Mouse (Mus musculus) layer of hippocampus, postnatal 10 days (tissue): Measurements from ENCODE around the gene Ccl11. TPM values are rescaled to one million over a fixed set of nuclear protein-coding genes. Genes with fewer than 3 reads are reported as not detected.

ENCODE experiments used
- DNase-seq, 2 experiments: peaks; one replicate each; pipeline ENCODE4 v3.0.0; 2021; ENCODE audit warnings: low spot score in 2 of 2
- long read RNA-seq: library from polyadenylated mRNA; stranded (forward); transcript quantifications from one replicate; pipeline ENCODE4 v2.0.0, GENCODE M21; 2023
- total RNA-seq, 2 experiments: library from RNA; stranded (reverse); gene quantifications; 2 replicates each; pipeline ENCODE4 v1.2.3; 2021

Gene Ccl11
- under 1 TPM; 0.42 to 0.69 TPM for total RNA-seq
- long read RNA-seq: 0 reads

DNA sequence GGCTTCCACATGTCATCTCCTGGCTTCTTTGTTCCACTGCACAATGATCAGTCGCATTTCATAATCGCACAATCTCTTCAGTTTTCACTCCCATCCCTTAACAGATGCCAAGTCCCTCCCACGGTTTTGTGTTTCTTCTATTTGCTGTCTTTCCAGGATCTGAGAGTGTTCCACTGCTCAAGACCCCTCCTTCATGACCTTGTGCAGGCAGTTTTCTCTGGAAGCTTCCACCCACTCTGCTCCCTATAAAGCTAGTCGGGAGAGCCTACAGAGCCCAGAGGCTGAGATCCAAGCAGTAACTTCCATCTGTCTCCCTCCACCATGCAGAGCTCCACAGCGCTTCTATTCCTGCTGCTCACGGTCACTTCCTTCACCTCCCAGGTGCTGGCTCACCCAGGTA, at the start of gene Ccl11:
Gene Ccl11 (plus strand): TSS at position 178 of the 400 bp plus-strand sequence.
- no peak for DNase-seq

DNA sequence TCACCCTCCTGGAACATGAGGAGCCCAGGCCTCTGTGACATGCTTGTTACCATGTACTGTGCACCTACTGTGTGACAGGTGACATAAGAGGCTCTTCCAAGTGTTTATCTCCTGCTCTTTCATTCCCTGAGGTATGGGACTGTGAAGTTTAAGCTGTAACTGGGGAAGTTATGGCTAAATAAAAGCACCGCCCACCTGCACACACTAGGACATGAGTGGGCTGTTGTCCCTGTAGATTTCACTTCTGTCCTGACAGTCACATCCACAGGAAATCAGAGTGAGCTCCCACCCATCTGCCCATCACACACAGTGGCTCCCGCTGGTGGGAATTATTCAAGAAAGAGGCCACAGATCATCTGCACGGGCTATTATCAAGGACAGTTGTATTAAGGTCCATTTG, 47.5 kb upstream of the Ccl11 start:
- DNase-seq: no peak

DNA sequence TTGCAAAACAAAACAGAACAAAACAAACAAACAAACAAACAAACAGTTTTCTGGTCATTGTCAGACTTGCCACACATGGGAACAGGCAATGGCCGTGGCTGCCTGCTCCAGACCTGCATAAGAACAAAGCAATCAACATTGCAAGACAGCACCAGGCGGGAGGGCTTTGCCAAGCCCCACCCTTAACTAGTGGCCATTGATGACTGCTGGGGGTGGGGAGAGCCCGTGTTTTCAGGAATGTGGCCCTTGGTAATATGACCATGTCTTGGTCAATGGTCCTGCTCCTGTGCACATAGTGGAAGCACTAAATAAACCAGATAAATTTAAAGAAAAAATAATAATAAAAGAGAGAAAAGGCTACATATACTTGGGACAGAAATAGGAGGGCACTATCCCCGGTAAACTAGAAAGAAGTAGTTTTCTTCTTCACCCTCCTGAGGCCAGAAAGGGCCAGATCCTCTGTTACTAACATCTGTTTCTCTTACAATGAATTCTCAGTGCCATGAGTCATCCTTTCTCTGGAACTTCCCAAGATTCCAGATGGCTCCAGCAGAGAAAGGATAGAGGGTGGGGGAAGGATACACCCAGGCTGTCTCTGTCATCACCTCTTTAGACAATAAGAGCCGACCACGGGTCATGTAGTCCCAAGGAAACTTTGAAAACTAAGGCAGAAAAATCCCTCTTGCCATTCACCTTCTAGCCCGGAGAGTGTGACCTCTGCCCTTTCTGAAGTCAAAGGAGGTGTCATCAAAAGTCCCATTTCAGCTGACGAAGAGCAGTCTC, 46.0 kb upstream of the Ccl11 start:
- no peak for DNase-seq

DNA sequence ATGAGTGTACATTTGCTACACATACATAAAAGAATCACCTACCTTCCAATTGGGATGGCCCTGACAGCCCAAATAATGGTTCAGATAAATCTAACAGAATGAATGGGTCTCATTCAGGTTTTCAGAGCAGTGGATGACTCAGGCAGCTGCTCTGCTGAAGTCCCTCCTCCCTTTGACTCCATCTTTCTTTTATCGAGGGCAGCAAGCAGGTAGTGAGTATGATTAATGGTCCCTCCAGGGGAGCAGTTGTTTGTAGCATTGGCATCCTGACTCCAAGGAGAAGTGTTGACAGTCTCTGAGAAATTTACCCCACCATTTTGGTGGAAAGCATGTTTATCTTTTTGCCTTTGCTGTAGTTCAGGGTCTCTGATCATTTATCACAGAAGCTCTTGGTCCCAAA, 43.9 kb upstream of the Ccl11 start:
- no peak for DNase-seq

DNA sequence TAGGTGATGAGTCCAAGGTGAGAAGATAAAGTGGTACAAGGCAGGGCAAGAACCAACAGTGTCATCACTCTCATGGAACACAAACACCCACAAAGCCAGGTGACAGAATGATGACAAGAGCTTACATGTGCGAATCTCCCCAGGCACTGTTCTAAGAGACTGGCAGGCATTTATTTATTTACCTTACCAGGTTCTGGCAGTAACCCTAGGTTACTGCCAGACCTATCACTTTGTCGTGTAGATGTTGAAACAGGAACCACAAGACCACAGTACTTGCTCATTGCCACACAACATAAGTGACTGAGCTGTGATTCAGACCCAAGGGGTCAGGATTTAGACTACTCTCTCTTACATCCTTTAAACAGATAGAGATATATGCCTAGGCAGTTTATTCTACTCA, 42.6 kb upstream of the Ccl11 start:
- no peak for DNase-seq

DNA sequence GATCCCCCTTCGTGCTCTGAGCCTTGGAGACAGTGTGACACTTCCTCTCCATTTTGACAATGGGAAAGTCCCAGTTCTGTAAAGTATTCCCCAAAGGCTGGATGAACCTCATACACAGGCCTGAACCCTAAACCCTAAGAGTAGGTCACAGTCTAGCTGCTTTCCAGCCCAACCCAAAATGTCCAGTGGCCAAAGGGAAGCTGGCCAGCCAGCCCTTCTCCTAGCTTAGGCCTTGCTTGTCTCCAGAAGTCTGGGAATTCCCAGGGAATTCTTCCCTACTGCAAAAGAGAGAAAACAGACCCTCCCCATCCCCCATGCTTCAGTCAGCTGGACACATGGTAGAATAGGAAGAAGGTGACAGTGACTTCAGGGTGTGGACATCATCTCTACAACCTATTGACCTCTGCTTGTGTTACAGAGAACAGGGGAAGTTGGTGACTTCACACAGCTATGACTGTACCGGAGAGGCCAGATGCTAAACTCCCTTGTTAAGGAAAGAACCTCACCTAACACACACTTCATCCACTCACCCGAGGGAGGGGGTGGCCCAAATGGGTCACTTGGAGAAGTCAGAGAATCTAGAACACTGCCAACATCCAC, 41.3 kb upstream of the Ccl11 start:
- no peak for DNase-seq

DNA sequence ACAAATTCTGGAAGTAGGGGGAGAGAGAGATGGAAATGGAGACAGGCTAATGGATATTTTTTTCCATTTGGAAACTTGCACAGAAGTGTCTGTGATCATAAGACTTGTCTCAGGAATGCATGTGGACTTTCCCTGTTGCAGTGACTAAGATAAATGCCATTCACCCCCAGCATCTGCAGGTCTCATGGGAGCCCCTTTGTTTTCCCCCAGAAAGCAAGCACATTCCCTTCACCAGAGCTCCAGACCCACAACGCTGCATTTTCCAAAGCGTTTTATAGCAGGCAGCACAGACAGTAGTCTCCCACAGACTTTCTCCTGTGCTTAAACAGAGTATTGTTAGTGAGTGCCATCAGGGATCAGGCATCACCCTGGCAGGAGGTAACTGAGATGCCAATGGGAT, 38.2 kb upstream of the Ccl11 start:
- no peak for DNase-seq

DNA sequence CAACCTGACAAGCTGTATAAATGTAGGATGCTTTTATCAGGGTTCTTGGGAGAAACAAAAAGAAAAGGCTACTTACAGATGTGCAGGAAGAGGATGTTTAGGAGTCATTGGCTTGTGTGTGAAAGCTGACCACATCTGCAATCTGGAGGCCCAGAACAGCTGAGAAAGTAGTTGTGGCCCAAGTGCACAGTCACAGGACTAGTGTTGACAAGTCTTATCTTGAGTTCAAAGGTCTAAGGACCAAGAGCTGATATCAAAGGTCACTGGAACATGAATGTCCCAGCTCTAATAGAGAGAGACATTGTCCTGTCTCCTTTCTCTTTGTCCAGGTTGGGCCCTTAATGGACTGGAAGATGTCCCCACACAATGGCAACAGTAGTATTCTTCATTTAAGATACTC, 37.8 kb upstream of the Ccl11 start:
- no peak for DNase-seq

DNA sequence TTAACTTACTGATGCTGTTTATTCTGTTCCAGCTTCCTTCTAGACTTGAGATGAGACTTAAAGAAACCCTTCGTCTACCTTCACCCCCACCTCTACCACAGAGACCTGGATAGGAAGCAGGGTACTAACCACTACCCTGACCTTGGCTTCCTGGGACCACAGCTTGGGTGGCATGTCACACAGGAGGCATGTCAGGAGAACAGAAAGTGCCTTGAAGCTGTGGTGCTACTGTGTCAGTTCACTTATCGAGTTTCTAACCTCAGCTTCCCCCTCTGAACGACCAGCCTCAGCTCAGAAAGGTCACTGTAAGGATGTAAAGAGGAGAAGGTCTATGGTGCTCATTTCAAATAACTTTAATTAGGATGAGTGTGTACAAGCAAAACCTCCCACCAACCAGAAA, 36.2 kb upstream of the Ccl11 start:
- no peak for DNase-seq

DNA sequence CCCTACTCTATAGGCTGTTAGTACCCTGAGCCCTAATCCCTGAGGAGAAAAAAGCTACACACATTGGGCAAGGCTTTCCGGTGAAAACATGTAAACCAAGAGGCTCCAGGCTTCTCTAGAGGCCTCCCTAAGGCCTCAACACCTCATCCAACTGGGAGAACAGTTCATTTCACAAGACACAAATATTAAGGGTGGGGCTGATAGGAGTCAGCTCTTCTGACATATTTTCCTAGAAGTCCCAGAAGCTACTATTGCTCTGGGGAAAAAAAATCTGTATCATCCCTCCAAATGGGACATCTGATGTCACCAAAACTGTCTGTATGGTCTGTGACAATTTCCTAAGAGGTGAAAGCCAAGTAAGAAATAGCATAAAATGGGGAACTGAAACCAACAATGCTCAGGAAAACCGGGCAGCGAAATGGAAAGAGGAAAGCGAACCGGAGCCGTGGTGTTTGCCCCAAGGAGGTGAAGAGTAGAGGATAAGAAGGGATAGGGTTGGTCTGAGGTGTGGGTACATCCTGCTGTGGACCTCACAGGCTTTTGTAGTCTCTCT, 35.0 kb upstream of the Ccl11 start:
- DNase-seq: no peak

DNA sequence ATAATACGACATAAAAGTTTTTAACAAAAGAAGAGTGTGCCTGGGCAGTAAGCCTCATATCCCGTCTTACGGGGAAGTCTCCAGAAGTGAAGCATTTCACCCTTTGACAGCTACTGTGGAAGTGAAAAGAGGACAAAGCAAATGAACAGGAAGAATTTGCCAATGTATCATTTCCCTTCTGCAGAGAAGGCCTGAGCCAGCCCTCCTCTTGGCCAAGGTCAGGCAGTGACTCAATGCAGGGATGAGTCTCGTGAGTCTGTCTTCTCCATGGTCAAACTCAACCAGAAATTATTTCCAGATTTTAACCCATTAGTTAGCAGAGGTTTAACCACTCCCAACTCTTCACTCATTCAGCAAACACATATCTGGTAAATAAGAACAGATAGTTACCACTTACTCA, 33.9 kb upstream of the Ccl11 start:
- no peak for DNase-seq

DNA sequence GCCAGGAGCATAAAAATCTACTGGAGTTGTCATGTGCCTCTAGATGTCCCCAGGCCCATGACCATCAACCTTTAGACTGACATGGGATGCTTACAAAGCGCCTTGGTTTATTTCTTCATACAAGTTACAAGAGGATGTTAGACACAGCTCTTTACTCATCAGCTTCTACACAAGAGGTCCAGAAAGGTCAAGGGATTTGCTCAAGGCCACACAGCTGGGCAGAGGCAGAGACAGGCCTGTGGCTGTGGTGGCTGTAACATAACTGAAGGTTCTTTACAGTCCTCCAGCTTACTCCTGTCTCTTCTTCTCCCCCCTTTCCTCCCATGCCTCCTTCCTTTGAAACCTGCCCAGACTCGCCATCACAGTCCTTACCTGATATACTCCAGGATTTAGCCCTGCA, 27.5 kb upstream of the Ccl11 start:
- DNase-seq: no peak

DNA sequence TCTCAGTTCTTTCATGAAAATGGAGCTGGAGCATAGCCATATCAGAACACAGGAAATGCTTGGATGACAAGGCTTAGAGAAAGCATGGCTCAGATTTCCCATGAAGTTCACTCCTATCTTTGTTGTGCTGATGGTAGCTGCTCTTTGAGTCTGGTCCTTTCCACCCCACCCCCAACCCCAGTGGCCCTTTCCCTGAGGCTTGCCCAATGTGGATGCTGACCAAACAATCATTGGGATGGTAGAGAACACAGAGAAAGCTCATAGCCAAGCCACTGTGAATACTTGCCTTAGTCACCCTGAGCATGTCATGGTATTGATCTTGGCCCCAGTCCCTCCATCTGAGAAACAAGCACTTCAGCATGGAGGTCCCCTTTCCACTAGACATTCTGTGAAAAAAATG, 25.5 kb upstream of the Ccl11 start:
- DNase-seq: no peak

DNA sequence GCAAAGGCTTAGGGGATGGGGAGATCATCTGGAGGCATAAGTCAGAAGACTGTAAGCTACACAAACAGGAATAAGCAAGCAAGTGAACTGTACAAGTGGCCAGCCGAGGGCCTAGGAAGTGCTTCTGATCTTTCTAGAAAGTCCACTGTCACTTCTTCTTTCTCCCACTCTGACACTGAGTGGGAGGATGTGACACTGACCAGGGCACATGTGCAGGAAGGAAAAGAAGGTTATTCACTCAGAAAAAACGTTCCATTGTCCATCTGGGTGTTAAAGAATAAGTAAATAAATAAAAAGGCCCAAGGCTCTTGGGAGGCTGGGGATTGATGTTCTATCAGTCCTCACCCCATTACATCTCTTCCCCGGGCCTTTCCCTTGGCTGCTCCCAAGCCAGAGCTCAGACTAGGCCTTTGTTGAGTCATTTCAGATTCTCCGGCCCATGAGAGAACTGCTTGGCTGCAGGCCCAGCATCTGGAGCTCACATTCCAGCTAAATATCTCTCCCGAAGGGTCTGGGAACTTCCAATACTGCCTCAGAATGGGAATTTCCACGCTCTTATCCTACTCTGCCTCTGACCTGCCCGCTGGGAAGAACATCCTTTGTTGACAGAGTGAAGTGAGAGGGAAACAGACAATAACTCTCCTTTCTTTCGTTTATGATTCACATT, 24.8 kb upstream of the Ccl11 start:
- no peak for DNase-seq

DNA sequence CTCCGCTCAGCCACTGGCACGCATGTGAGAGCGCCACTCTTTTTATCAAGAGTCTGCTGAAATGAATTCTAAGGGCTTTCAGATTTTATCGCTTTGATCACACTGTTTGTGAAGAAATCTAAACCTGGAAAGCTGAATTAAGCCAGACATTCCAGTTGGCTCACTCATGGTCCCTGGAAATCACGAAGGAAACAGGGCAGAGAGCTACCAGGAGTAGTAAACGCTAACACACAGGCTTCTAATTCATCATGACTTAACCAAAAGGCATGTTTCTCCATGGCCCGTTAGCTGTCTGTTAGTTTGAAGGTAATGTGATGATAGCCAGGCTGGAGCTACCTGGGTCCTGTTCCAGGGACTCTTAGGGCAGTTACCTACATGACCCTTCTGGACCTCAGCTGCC, 23.2 kb upstream of the Ccl11 start:
- DNase-seq: no peak

DNA sequence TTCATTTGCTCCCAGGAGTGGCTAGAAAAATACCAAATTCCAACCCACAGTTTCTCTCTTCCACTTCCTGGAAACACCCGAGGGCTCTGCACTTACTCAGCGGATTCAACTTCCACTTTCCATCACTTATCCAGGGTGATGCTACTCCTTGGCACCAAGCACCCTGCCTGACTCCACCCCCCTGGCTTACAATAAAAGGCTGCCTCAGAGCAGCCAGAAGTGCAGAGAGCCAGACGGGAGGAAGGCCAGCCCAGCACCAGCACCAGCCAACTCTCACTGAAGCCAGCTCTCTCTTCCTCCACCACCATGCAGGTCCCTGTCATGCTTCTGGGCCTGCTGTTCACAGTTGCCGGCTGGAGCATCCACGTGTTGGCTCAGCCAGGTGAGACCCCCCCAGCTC, 22.3 kb upstream of the Ccl11 start, which contains the start of gene Ccl2:
Gene Ccl2 (plus strand): TSS at position 216 of the 400 bp plus-strand sequence.
- peak; percentile 62 to 69 for DNase-seq

DNA sequence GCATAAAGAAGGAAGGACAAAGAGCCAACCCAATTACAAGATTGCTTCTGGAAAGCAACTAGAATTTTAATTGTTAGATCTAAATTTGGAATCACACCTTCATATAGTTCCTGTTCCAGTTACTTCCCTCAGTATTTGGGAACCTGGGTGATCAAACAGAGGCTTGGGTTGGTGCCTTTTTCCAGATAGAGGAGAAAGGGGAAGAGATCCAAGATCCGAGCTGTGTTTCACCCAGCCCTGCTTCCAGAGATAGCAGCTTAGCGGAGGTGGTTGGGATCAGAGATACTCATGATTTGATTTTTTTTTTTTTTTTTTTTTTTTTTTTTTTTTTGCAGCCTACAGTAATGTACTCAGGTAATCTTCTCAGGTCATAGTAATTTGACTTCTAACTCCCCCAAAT, 21.8 kb upstream of the Ccl11 start:
- no peak for DNase-seq

DNA sequence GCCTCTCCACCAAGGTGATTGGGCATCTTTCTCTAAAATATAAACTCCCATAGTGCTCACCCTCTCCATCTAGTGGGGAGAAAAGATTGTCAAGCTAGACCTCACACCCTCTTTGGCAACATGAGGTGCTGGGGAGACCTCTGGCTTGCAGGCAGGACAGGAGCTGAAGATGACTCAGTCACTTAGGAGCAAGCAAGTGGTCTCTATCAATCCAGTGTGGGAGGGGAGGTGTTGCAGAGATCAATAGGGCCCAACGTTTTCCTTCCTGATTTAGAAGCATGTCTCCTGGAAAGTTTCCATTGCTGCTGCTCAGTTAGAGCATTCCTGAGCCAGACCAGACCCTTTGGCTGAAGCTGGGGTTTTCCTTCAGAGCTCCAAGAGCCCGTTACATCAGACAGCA, 19.1 kb upstream of the Ccl11 start, which contains the start of gene Gm17268:
Gene Gm17268 (minus strand): TSS at position 28 of the 400 bp plus-strand sequence.
- DNase-seq: no peak

DNA sequence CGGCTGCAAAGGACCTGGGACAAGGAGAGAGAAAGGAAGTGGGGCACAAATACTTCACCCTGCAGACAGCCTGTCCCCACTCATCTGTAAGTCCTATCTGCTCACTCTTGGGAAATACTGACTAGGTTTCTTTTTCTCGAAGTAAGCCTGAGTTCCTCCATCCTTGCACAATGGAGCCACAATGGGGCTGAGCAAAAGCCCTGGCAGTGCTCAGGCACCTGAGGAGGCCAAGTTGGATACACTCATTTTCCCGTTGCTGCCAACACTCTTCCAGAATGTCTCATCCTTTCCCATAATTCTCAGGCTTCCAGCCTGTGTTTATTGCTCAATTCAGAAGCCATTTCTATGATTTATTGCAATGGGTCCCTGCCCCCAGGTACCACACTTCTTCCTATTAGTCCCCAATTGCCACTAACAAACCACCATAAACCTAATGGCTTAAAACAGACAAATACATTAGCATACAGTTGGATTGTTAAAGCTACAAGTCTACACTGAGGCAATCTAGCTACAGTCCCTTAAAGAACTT, 18.4 kb upstream of the Ccl11 start:
- no peak for DNase-seq

DNA sequence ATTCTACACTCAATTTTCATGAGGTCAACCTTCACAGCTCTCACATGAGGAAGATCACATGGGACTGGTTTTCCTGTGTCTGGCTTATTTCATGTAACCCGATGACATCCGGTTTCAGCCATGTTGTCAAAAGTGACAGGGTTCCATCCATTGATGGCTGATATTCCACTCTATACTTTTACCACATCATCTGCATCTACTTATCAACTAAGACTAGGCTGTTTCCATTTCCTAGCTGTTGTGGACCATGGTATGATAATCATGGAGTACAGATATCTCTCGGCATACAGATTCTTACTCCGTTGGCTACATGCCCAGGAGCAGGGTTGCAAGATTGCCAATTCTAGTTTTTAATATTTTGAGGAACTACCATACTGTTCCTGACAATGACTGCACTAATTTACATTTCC, 15.9 kb upstream of the Ccl11 start:
- no peak for DNase-seq

DNA sequence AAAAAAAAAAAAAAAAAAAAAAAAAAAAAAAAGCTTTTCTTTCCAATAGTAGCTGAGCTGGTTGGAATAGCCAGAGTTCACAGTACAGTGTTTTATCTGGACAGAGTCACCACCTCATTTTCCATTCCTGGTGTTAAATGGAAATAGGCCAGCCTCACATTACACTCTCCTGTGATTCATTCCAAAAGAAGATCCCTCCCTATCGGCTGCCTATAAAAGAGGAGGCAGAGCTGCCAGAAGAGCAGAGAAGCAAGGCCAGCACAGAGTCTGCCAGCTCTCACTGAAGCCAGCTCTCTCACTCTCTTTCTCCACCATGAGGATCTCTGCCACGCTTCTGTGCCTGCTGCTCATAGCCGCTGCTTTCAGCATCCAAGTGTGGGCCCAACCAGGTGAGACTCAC, 12.2 kb upstream of the Ccl11 start, which contains the start of gene Ccl7:
Gene Ccl7 (plus strand): TSS at position 242 of the 400 bp plus-strand sequence.
- peak; percentile 13 to 32 for DNase-seq
